Mouse (Mus musculus) stomach, postnatal 0 days (tissue): ENCODE data around the gene Kcna6. TPM values are rescaled to one million over a fixed set of nuclear protein-coding genes. Genes with fewer than 3 reads are reported as not detected.

ENCODE experiments used
- ATAC-seq: fragments of 200-750 bp; cut with Nextera tagmentation; 2 replicates; pipeline ENCODE4 v1.8.0; 2017; ENCODE audit not compliant: low FRiP score, low TSS enrichment
- DNase-seq: peaks from one replicate; pipeline ENCODE4 v3.0.0-alpha.2; 2016; ENCODE audit warnings: low spot score
- H3K27ac ChIP-seq: fragments of 300-500 bp; sonication (generic); replicated peaks from 2 replicates; pipeline ENCODE4 v1.5.1; 2014; ENCODE audit warnings: mild to moderate bottlenecking, control low read depth
- H3K27me3 ChIP-seq: fragments of 300-500 bp; sonication (generic); 2 replicates; pipeline ENCODE4 v1.6.1; 2014; ENCODE audit warnings: low read length; ENCODE audit not compliant: control insufficient read depth, insufficient read depth
- H3K36me3 ChIP-seq: fragments of 300-500 bp; sonication (generic); 2 replicates; pipeline ENCODE4 v1.6.1; 2014; ENCODE audit warnings: low read length, mixed read lengths; ENCODE audit not compliant: control insufficient read depth, insufficient read depth
- H3K4me1 ChIP-seq: fragments of 300-500 bp; sonication (generic); replicated peaks from 2 replicates; pipeline ENCODE4 v1.6.1; 2014; ENCODE audit warnings: antibody characterized with exemption; ENCODE audit not compliant: control insufficient read depth, insufficient read depth
- H3K4me2 ChIP-seq: fragments of 300-500 bp; sonication (generic); replicated peaks from 2 replicates; pipeline ENCODE4 v1.6.1; 2014; ENCODE audit warnings: low read depth, mild to moderate bottlenecking, control low read depth, moderate library complexity
- H3K4me3 ChIP-seq: fragments of 300-500 bp; sonication (generic); 2 replicates; pipeline ENCODE4 v1.5.1; 2014; ENCODE audit warnings: low read depth, low read length, control low read depth
- H3K9ac ChIP-seq: fragments of 300-500 bp; sonication (generic); 2 replicates; pipeline ENCODE4 v1.6.1; 2014; ENCODE audit warnings: mild to moderate bottlenecking, low read length, control low read depth, mixed read lengths
- H3K9me3 ChIP-seq: fragments of 300-500 bp; sonication (generic); 2 replicates; pipeline ENCODE4 v1.6.1; 2016; ENCODE audit warnings: low read length; ENCODE audit not compliant: control insufficient read depth
- CTCF ChIP-seq: IDR thresholded peaks from 2 replicates; pipeline ENCODE4 v1.5.1; 2016; ENCODE audit warnings: antibody characterized with exemption, low read depth, mild to moderate bottlenecking, moderate library complexity
- EP300 ChIP-seq: optimal IDR thresholded peaks from 2 replicates; pipeline ENCODE3; 2016; ENCODE audit warnings: antibody characterized with exemption
- WGBS: fragments of 180-500 bp; shearing (Covaris S2); extraction: QIAGEN DNeasy Blood & Tissue Kit; methylation state at CpG from one replicate; pipeline ENCODE4 v1.1.7; 2014; 5-methylcytosine and 5-hydroxymethylcytosine counted together
- polyA plus RNA-seq: library from polyadenylated mRNA; unstranded; fragments of >200 nt; fragmentation: Nextera tagmentation; extraction: Ambion mirVana; gene quantifications from 2 replicates; pipeline ENCODE4 v1.2.1, GENCODE M21; 2015

The Kcna6 gene
- polyA plus RNA-seq, 1 experiment from 2014 or later = 1.5 TPM

GRCm38 (mm10) chr6:126773873-126774272, 33.4 kb upstream of the Kcna6 start:
- WGBS = 35% methylated on average over 4 of the region's 4 CpGs
- H3K9me3 ChIP-seq = no peaks in the 10 kb centered on the region
- no peaks in the 10 kb centered on the region for H3K4me1 ChIP-seq
- DNase-seq (no peak), ATAC-seq (peak; percentile 53; the same call in 1 of the 2 replicates)
- H3K9ac ChIP-seq = no peak overlapping the region
- no peak overlapping the region for H3K4me3 ChIP-seq
- H3K4me2 ChIP-seq = no peak overlapping the region
- no peaks in the 10 kb centered on the region for H3K36me3 ChIP-seq
- H3K27ac ChIP-seq = no peak overlapping the region
- TF ChIP-seq EP300 = no peak
- no peak for TF ChIP-seq CTCF
- no peaks in the 10 kb centered on the region for H3K27me3 ChIP-seq

- no peak overlapping the region for H3K9ac ChIP-seq
- H3K27me3 ChIP-seq = no peaks in the 10 kb centered on the region
- ATAC-seq (no peak), DNase-seq (no peak)
- H3K27ac ChIP-seq = no peak overlapping the region
- WGBS = 65% methylated on average over 4 of the region's 4 CpGs
- no peak overlapping the region for H3K4me3 ChIP-seq
- no peak overlapping the region for H3K4me2 ChIP-seq
- no peaks in the 10 kb centered on the region for H3K4me1 ChIP-seq
- TF ChIP-seq CTCF = no peak
- no peak for TF ChIP-seq EP300
- H3K36me3 ChIP-seq = no peaks in the 10 kb centered on the region
- no peaks in the 10 kb centered on the region for H3K9me3 ChIP-seq
Measured at GRCm38 (mm10) chr6:126772326-126772725, 31.9 kb upstream of the Kcna6 start.

GRCm38 (mm10) chr6:126770146-126770731, 29.8 kb upstream of the Kcna6 start:
- H3K4me1 ChIP-seq = no peaks in the 10 kb centered on the region
- 82% methylated on average over 12 of the region's 12 CpGs for WGBS
- H3K4me2 ChIP-seq = no peak overlapping the region
- H3K9ac ChIP-seq = no peak overlapping the region
- H3K27me3 ChIP-seq = no peaks in the 10 kb centered on the region
- ATAC-seq (no peak), DNase-seq (no peak)
- H3K4me3 ChIP-seq = no peak overlapping the region
- no peak for TF ChIP-seq CTCF
- TF ChIP-seq EP300 = no peak
- H3K36me3 ChIP-seq = no peaks in the 10 kb centered on the region
- H3K9me3 ChIP-seq = no peaks in the 10 kb centered on the region
- H3K27ac ChIP-seq = no peak overlapping the region

- H3K4me2 ChIP-seq = no peak overlapping the region
- no peaks in the 10 kb centered on the region for H3K9me3 ChIP-seq
- WGBS = 73% methylated on average over 11 of the region's 11 CpGs
- TF ChIP-seq EP300 = no peak
- no peak for TF ChIP-seq CTCF
- no peak overlapping the region for H3K27ac ChIP-seq
- no peaks in the 10 kb centered on the region for H3K27me3 ChIP-seq
- DNase-seq (no peak), ATAC-seq (no peak)
- no peak overlapping the region for H3K4me3 ChIP-seq
- no peaks in the 10 kb centered on the region for H3K4me1 ChIP-seq
- H3K9ac ChIP-seq = no peak overlapping the region
- H3K36me3 ChIP-seq = no peaks in the 10 kb centered on the region
Measured at GRCm38 (mm10) chr6:126768957-126769665, 28.6 kb upstream of the Kcna6 start.

GRCm38 (mm10) chr6:126767610-126768532, 27.4 kb upstream of the Kcna6 start:
- no peak overlapping the region for H3K4me3 ChIP-seq
- ATAC-seq (no peak), DNase-seq (no peak)
- no peaks in the 10 kb centered on the region for H3K4me1 ChIP-seq
- no peak overlapping the region for H3K9ac ChIP-seq
- H3K9me3 ChIP-seq = no peaks in the 10 kb centered on the region
- WGBS = 35% methylated on average over 7 of the region's 7 CpGs
- no peaks in the 10 kb centered on the region for H3K27me3 ChIP-seq
- TF ChIP-seq EP300 (no peak), CTCF (no peak)
- H3K36me3 ChIP-seq = no peaks in the 10 kb centered on the region
- no peak overlapping the region for H3K4me2 ChIP-seq
- no peak overlapping the region for H3K27ac ChIP-seq
